Mouse (Mus musculus) limb, embryonic 13.5 days (tissue): ENCODE data around the gene Gm45799. TPM values are rescaled to one million over a fixed set of nuclear protein-coding genes. Genes with fewer than 3 reads are reported as not detected.

Experiments used
- ATAC-seq: fragments of 200-750 bp; cut with Nextera tagmentation; 2 replicates; pipeline ENCODE4 v1.8.0; 2017; ENCODE audit warnings: low read depth, moderate number of reproducible peaks, moderate TSS enrichment; ENCODE audit not compliant: low FRiP score
- H3K27ac ChIP-seq: fragments of 300-500 bp; sonication (generic); 2 replicates; pipeline ENCODE4 v1.5.1; 2015; ENCODE audit warnings: inconsistent platforms, mild to moderate bottlenecking, moderate library complexity
- H3K27me3 ChIP-seq: fragments of 300-500 bp; sonication (generic); 2 replicates; pipeline ENCODE4 v1.6.1; 2015; ENCODE audit warnings: mild to moderate bottlenecking, inconsistent platforms
- H3K36me3 ChIP-seq: fragments of 300-500 bp; sonication (generic); 2 replicates; pipeline ENCODE4 v1.6.1; 2015; ENCODE audit warnings: inconsistent platforms, mild to moderate bottlenecking, moderate library complexity
- H3K4me1 ChIP-seq: fragments of 300-500 bp; sonication (generic); 2 replicates; pipeline ENCODE4 v1.6.1; 2015; ENCODE audit warnings: inconsistent platforms
- H3K4me2 ChIP-seq: fragments of 300-500 bp; sonication (generic); replicated peaks from 2 replicates; pipeline ENCODE4 v1.6.1; 2015; ENCODE audit warnings: inconsistent platforms, mild to moderate bottlenecking, moderate library complexity
- H3K4me3 ChIP-seq: fragments of 300-500 bp; sonication (generic); 2 replicates; pipeline ENCODE4 v1.5.1; 2015; ENCODE audit warnings: moderate library complexity, mild to moderate bottlenecking, inconsistent platforms
- H3K9ac ChIP-seq: fragments of 300-500 bp; sonication (generic); 2 replicates; pipeline ENCODE4 v1.6.1; 2015; ENCODE audit warnings: mild to moderate bottlenecking, inconsistent platforms
- H3K9me3 ChIP-seq: fragments of 300-500 bp; sonication (generic); 2 replicates; pipeline ENCODE4 v1.6.1; 2016; ENCODE audit warnings: inconsistent platforms
- WGBS: fragments of 180-500 bp; shearing (Covaris S2); methylation state at CpG from one replicate; pipeline ENCODE4 v1.1.7; 2015; 5-methylcytosine and 5-hydroxymethylcytosine counted together
- polyA plus RNA-seq: library from polyadenylated mRNA; unstranded; fragments of >200 nt; fragmentation: Nextera tagmentation; extraction: Ambion mirVana; gene quantifications from 2 replicates; pipeline ENCODE4 v1.2.1, GENCODE M21; 2015

Gm45799 gene
- polyA plus RNA-seq, 1 experiment from 2014 or later = 23.7 TPM

DNA sequence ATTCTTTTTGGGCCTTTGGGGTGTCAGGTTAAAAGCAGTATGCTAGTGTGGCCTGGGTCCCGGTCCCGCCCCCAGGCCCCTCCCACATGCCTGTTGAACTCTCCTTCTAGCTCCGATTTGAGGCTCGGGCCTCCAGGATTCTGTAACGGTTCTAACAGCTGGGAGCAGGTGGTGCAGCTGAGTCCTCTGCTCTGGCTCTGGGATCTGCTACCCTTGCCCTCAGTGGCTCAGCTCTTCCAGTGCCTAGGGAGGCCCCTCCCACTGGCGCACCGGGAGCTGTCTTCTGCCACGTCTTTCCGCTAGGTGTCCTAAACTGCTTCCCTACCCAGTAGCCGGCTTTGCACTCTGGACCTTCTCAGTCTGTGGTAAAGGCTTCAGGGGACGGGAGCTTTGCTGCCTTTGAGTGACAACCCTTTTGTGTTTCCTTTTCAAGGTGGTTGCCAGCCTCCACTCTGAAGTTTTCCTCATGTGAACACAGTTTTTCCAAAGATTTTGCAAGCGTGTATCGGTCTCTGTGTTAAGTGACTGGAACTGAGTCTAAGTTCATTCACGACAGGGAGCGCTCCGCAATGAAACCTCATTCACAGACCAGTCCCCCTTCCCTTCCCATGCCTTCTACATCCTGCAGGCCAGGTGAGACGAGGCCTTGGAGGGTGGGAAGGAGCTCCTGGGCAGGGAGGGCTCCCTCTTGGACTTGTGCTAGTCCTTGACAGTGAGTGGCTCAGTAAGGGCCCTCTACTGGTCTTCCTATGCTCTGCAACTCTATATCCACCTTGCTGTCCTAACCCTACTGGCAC lies 10.5 kb downstream of the Gm45799 start, which contains the start of gene Dnhd1:
Dnhd1 (plus strand) TSS at position 189 of the 797 bp plus-strand sequence.
- H3K9me3 ChIP-seq = no peaks in the 10 kb centered on the region
- H3K36me3 ChIP-seq = peaks cover 9% of the 10 kb centered on the region
- H3K9ac ChIP-seq = peak within 1 kb of the TSS; percentile 39
- H3K4me2 ChIP-seq = peak within 1 kb of the TSS; percentile 68
- peaks cover 6% of the 10 kb centered on the region for H3K4me1 ChIP-seq
- 2% methylated on average over 17 of the region's 17 CpGs for WGBS
- no peaks in the 10 kb centered on the region for H3K27me3 ChIP-seq
- ATAC-seq = peak; percentile 93
- peak within 1 kb of the TSS; percentile 40 for H3K4me3 ChIP-seq
- H3K27ac ChIP-seq = peak within 1 kb of the TSS; percentile 40

DNA sequence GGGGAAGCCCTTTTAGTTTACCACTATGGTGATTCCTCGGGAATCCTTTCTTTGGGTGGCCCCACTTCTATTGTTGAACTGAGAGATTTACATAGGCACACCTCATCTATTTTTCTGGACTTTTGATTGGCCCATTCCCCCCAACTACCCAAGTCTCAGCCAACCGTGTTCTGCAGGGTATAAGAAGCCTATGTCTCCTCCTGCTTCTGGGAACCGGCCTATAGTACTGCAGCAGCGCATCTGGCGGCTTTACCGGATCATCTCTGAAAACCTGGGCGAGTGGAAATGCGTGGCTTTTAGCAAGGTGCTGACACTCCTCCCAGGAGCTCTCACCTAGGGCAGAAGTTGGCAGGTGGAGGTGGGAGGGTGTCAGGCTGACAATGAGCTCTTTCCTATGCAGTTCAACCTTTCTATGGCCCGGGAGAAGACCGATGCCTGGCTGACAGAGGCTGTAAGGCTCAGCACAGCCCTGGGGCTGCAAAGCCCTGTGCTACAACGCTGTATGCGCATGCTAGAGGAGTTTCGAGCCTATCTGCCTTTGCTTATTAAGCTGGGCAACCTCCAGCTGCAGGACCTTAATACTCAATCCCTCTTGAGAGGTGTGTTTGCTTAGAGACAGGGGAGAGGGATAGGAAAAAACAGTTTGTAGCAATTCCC lies 45.3 kb downstream of the Gm45799 start:
- Histone ChIP-seq H3K27me3 (peaks cover 3% of the 10 kb centered on the region; the same call in 1 of the 2 replicates), H3K4me2 (peak overlapping the region; percentile 44), H3K4me3 (peak overlapping the region; percentile 13), H3K27ac (peak overlapping the region; percentile 39), H3K36me3 (no peaks in the 10 kb centered on the region; the same call in 1 of the 2 replicates), H3K9ac (0 out of 2 replicates have a peak overlapping the region, but pooled peaks have one; percentile 31), H3K9me3 (no peaks in the 10 kb centered on the region), H3K4me1 (no peaks in the 10 kb centered on the region)
- 13% methylated on average over 13 of the region's 13 CpGs for WGBS
- ATAC-seq = peak; percentile 80; the same call in 1 of the 2 replicates

DNA sequence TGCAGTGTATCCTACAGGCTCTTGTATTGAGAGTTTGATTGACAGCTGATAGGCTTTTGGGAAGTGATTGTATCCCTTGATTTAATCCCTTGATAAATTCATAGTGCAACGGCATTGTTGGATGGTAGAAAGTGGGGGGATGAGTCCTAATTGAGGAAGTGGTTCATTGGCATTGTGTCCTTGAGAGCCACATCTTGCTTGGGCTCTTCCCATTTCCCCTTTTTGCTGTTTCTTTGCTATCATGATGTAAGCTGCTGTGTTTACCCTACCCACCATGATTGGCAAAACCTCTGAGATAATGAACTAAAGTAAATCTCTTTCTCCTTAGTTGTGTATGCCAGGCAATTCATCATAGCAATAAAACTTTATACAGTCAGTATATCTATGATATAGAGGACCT lies 50.5 kb downstream of the Gm45799 start:
- no peaks in the 10 kb centered on the region for H3K36me3 ChIP-seq
- H3K9ac ChIP-seq = no peak overlapping the region
- ATAC-seq = no peak
- H3K4me3 ChIP-seq = no peak overlapping the region
- H3K4me2 ChIP-seq = no peak overlapping the region
- no peaks in the 10 kb centered on the region for H3K4me1 ChIP-seq
- WGBS = 84% methylated on average over 1 of the region's 1 CpGs
- H3K27ac ChIP-seq = no peak overlapping the region
- H3K27me3 ChIP-seq = no peaks in the 10 kb centered on the region
- no peaks in the 10 kb centered on the region for H3K9me3 ChIP-seq

DNA sequence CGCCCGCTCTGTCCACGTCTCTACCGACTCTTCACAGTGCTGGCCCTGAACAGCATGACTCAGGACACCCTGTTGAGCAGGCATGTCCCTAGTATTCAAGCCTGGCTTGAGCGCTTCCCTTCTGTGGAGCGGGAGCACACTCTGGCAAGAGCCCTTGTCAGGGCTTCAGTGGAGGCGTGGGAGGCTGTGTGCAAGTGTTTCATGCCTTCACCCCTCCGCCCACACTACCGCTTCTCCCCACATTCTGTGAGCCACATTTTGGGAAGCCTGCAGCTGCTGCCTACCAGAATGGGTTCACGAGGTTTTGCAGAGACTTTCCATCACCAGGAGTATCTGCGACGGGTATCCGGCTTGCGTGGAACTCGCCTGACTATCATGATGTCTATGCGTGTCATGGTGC lies 62.8 kb downstream of the Gm45799 start:
- H3K9ac ChIP-seq = no peak overlapping the region
- H3K27ac ChIP-seq = no peak overlapping the region
- no peak for ATAC-seq
- no peaks in the 10 kb centered on the region for H3K36me3 ChIP-seq
- WGBS = 86% methylated on average over 16 of the region's 16 CpGs
- no peaks in the 10 kb centered on the region for H3K9me3 ChIP-seq
- H3K4me3 ChIP-seq = no peak overlapping the region
- no peaks in the 10 kb centered on the region for H3K4me1 ChIP-seq
- H3K27me3 ChIP-seq = no peaks in the 10 kb centered on the region
- no peak overlapping the region for H3K4me2 ChIP-seq

DNA sequence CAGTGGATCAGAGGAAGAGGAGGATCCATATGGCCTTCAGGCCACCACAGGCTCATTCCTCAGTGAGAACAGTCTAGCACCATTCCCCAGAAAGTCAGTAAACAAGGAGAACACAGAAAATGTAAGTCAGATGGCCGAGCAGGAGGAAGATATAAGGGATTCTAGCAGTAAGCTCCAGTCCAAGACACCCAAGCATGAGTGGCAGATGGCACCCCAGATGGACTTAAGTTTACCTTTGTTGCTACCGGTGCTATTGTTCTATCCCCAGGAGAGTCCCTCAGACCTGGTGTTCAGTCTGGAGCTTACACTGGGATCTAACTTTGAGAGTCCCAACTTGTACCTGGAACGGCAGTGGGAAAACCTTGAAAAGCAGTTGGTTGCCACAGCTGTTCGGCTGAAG lies 63.5 kb downstream of the Gm45799 start:
- ATAC-seq = no peak
- H3K4me3 ChIP-seq = no peak overlapping the region
- no peak overlapping the region for H3K4me2 ChIP-seq
- WGBS = 83% methylated on average over 4 of the region's 4 CpGs
- H3K27me3 ChIP-seq = no peaks in the 10 kb centered on the region
- no peak overlapping the region for H3K9ac ChIP-seq
- H3K27ac ChIP-seq = no peak overlapping the region
- no peaks in the 10 kb centered on the region for H3K36me3 ChIP-seq
- no peaks in the 10 kb centered on the region for H3K9me3 ChIP-seq
- H3K4me1 ChIP-seq = no peaks in the 10 kb centered on the region

DNA sequence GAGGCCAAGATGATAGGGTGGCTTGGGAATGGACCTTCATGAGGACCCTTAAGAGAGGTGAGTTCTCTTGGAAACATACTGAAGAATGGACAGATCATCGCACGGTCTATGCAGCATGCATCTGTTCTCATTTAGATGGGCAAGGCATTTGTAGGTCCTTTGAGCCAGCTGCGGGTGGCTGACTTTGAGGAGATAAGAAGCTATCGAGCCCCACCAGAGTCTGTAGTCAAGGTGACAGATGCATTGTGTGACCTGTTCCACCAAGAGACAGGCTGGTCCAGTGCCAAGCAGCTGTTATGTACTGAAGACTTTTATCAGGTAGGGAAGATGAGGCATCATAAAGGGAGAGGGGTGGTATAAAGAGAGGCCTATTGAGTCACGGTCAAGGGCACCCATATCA lies 68.4 kb downstream of the Gm45799 start:
- Histone ChIP-seq H3K9ac (no peak overlapping the region), H3K27ac (no peak overlapping the region), H3K36me3 (no peaks in the 10 kb centered on the region), H3K4me1 (no peaks in the 10 kb centered on the region), H3K4me3 (no peak overlapping the region), H3K4me2 (no peak overlapping the region), H3K27me3 (no peaks in the 10 kb centered on the region), H3K9me3 (no peaks in the 10 kb centered on the region)
- ATAC-seq = no peak
- 90% methylated on average over 5 of the region's 5 CpGs for WGBS

DNA sequence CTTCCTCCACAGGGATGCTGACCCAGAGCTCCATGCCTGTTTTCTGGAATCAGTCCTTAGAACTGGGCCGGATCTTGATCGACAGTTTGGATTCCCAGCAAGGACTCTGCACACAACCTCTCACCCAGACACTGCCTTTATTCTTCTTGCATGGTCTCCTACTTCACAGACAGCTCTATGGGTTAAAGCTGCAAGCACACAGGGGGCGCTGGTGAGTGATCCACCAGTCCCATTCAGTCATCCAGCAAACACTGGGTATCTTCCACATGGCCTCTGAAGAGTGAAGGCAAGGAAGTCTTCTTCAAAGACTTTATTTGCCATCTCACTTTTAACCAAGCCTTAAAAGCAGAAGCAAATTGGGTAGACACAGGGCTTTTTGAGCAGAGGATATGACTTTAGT lies 75.0 kb downstream of the Gm45799 start:
- WGBS = 54% methylated on average over 3 of the region's 3 CpGs
- ATAC-seq = no peak
- H3K9ac ChIP-seq = no peak overlapping the region
- H3K9me3 ChIP-seq = no peaks in the 10 kb centered on the region
- H3K27ac ChIP-seq = no peak overlapping the region
- no peak overlapping the region for H3K4me2 ChIP-seq
- H3K27me3 ChIP-seq = no peaks in the 10 kb centered on the region
- no peaks in the 10 kb centered on the region for H3K36me3 ChIP-seq
- no peaks in the 10 kb centered on the region for H3K4me1 ChIP-seq
- no peak overlapping the region for H3K4me3 ChIP-seq

DNA sequence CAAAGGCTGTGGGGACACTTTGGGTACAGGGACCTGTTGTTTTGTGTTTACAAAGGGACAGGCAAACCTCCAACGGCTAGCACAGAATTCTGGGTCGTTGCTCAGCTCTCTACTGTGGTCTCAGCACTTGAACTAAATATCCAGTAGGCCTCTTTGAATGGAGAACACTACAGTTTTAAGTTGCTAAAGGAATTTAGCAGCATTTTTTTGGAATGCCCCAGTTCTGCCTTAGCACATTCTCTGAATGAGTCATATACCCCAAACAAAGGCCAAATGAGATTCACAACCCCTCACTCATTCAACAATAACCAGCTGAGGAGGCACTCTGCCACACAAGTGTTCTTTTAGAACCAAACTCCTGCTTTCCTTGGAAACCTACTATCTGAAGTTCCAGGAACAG lies 81.6 kb downstream of the Gm45799 start:
- WGBS = 67% methylated on average over 2 of the region's 2 CpGs
- Histone ChIP-seq H3K27ac (no peak overlapping the region), H3K9me3 (no peaks in the 10 kb centered on the region), H3K9ac (no peak overlapping the region), H3K4me3 (no peak overlapping the region), H3K36me3 (no peaks in the 10 kb centered on the region), H3K4me1 (no peaks in the 10 kb centered on the region), H3K4me2 (no peak overlapping the region), H3K27me3 (no peaks in the 10 kb centered on the region)
- no peak for ATAC-seq

DNA sequence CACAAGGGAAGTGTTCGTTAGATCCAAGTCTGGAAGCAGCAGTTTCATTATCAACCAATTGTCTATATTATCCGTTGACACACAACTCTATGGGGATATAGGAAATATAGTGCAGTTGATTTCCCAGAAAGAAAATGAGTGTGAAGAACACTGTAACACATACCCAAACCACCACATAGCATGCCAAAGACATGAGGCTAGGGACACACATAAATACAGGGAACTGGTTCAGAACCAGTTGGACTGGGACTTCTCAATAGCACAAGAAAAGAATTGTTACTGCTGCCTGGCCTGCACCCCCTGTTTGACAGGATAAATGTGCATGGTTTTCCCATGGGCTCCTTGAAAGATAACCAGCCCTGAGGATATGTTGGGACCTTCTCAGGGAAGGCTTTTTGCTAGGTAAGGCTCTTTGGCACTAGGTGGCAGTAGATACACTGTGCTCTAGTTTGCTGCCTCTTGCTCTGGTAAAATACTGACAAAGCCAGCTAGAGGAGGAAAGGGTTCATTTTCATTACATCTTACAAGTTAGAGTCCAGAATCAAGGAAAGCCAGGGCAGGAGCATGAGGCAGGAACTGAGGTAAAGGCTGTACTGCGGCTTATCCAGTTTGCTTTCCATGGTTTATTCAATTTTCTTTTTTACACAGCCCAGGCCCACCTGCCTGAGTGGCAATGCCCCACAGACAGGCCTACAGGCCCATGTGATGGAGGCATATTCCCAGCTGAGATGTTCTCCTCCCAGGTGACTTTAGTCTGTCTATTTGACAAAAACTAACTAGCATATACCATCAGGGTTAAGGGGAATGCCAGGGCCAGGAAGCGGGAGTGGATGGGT lies 86.0 kb downstream of the Gm45799 start:
- Histone ChIP-seq H3K9me3 (no peaks in the 10 kb centered on the region), H3K36me3 (peaks cover 34% of the 10 kb centered on the region), H3K27ac (no peak overlapping the region), H3K4me3 (no peak overlapping the region), H3K27me3 (no peaks in the 10 kb centered on the region), H3K4me1 (no peaks in the 10 kb centered on the region), H3K4me2 (no peak overlapping the region), H3K9ac (0 out of 2 replicates have a peak overlapping the region, but pooled peaks have one; percentile 35)
- 78% methylated on average over 4 of the region's 4 CpGs for WGBS
- ATAC-seq = peak; percentile 83

DNA sequence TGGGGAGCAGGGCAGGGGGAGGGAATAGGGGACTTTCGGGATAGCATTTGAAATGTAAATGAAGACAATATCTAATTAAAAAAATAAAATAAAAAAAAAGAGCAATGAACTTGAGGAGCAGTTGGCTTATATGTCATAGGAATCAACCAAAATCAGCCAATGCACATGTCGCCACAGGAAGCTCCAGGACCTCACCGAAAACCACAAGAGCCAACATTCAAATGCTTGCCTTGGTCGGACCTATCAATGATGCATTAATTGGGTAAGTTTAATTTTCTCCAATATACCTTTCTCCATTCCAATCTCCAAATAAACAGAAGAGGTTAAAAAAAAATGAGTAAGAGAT lies 86.6 kb downstream of the Gm45799 start:
- ATAC-seq = no peak
- WGBS = 94% methylated on average over 4 of the region's 4 CpGs
- H3K4me1 ChIP-seq = no peaks in the 10 kb centered on the region

DNA sequence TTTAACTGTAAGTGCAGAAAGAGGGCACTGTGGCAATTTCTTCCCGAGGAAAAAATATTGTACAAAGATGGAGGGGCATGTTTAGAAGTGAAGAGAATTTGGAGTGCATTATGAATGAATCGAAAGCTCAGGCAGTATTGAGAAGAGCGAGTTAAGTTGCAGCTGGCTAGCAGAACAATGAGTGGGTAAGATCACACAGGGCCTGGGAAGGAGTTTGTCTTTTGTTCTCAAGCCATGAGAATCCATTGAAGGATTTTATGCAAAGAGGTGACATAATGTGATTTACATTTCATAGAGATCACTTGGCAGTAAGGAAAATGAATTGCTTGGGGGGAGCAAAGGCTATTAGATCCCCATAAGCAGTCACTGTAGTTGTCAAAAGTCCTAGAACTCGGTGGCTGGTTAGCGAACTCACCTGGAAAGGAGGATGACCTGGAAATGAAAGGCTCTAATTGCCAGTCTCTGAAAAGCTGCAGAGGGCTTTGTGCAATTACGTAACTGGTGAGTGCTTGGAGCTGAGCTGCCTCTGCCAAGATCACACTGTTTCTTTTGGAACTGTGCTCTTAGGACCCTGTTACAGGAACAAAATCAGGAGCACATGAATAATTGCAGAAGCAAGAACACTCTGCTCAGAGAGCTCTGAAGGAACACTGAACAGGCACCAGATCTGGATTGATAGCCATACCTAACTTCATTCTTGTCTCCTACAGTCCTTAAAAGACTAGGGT lies 88.5 kb downstream of the Gm45799 start:
- Histone ChIP-seq H3K4me2 (no peak overlapping the region), H3K4me1 (no peaks in the 10 kb centered on the region), H3K27me3 (no peaks in the 10 kb centered on the region), H3K4me3 (no peak overlapping the region), H3K27ac (no peak overlapping the region), H3K9me3 (no peaks in the 10 kb centered on the region), H3K9ac (no peak overlapping the region), H3K36me3 (peaks cover 59% of the 10 kb centered on the region)
- ATAC-seq = no peak
- WGBS = 84% methylated on average over 6 of the region's 6 CpGs

More for the DNA sequence above, 86.6 kb downstream of the Gm45799 start:
- Histone ChIP-seq H3K27me3 (no peaks in the 10 kb centered on the region), H3K36me3 (peaks cover 39% of the 10 kb centered on the region), H3K4me2 (no peak overlapping the region), H3K9ac (no peak overlapping the region), H3K4me3 (no peak overlapping the region), H3K9me3 (no peaks in the 10 kb centered on the region), H3K27ac (no peak overlapping the region)
